Mouse (Mus musculus) right cerebral cortex, postnatal 36 days (tissue): Measurements from ENCODE around the gene Wdr59.
A peak's percentile ranks its signal among the peaks of the same experiment; 100 is the strongest.
"Not testable (repeated sequence)": the region's sequence is repeated elsewhere in the genome, so short reads cannot be mapped to it uniquely, and the experiment has no call there.

Experiments used
- DNase-seq, 2 experiments: peaks; one replicate each; pipeline ENCODE4 v3.0.0; 2022; ENCODE audit warnings: low spot score in 2 of 2, mixed read lengths in 1 of 2

Gene Wdr59

GRCm38 (mm10) chr8:111538194-111538593, 16.3 kb upstream of the Wdr59 start:
- DNase-seq: no peak

GRCm38 (mm10) chr8:111537765-111538158, 15.9 kb upstream of the Wdr59 start:
- DNase-seq: no peak

DNA sequence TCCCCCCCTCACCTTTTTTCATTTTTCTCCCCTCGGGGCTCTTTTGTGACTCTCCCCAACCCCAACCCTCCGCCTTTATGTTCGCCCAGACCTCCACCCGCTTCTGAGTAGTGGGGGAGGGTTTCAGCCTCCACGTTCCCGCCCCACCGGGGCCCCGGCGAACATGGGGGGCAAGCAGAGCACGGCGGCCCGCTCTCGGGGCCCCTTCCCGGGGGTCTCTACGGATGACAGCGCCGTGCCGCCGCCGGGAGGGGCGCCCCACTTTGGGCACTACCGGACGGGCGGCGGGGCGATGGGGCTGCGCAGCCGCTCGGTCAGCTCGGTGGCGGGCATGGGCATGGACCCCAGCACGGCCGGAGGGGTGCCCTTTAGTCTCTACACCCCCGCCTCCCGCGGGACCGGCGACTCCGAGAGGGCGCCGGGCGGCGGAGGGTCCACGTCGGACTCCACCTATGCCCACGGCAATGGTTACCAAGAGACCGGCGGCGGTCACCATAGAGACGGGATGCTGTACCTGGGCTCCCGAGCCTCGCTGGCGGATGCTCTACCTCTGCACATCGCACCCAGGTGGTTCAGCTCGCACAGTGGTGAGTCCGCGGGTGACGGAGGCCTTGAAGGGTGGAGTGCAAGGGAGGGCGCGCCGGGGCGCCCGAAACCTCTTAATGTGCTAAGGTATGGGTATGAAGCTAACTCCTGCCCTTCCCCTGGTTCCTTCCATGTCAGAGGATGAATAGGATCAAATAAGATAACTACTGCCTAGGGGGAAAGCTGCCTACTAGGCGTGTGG, 15.3 kb upstream of the Wdr59 start:
- peak; percentile 48 to 59 for DNase-seq

GRCm38 (mm10) chr8:111536031-111536977, 14.4 kb upstream of the Wdr59 start, which contains the start of gene Znrf1:
TSS of gene Znrf1 (plus strand) at chr8:111536097.
- DNase-seq: peak; percentile 34 to 46

DNA sequence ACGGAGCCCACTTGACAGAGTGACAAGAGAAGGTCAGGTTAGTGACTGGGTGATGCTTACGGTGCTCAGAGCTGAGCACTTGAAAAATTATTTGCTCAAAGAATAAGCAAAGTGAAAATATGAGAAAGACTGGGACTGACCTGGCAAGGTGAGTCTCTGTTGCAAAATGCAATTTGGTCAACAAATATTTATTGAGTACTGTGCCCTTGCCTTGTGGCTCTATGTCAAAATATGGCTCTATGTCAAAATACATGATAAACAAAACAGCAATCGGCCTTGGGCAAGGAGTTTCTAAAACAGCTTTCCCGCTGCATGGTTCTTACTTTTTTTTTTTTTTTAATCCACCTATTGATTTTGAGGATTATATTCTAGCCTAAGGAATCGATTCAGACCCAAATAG, 13.6 kb upstream of the Wdr59 start:
- no peak for DNase-seq

DNA sequence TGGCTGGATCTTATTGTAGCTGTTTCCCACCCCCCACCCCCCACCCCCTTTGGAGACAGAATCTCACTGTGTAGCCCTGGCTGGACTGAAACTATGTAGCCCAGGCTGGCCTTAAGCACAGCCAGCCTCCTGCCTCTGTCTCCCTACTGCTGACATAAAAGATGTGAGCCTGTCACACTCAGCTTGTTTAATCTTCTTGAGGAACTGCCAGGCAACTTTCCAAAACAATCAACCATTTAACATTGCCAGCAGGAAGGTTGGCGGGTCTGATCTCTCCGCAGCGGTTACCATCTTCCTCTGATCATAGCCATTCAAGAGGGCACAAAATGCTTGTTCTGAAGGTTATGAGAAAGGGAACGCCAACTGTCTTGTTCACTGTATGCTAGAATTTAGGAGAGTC, 11.6 kb upstream of the Wdr59 start:
- DNase-seq: no peak

DNA sequence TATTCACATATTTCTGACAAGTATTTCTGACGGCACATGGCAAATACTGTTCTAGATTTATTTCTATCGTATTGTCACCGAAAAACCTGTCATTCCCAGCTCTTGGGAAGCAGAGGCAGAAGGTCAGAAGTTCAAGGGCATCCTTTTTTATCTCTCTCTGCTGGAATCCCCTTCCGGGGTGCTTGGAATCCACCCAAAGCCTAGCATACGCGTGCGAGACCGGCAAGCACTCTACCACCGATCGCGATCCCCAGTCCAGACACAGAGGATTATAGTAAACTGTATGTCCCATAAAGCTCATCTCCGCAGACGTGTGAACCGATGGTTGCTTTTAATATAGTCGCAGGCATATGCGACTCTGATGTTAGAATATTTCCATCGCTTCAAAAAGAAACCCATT, 9.7 kb upstream of the Wdr59 start:
- no peak for DNase-seq

DNA sequence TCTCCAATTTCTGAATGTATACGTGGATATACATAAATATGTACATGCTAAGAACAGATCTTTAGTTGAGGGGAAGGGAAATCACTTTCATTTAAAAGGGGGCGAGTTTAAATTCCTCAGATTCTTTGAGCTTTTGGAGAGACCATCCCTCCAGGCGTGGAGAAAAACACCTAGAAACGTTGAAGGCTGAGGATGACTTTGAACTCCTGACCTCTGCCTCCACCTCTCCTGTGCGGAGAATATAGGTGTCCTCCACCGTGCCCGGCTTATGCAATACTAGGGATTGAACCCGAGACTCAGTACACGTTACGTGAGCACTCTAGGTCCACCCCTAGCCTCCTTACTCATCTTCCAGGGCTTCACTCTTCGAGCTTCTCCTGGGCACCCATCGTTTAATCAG, 9.3 kb upstream of the Wdr59 start:
- DNase-seq: no peak

DNA sequence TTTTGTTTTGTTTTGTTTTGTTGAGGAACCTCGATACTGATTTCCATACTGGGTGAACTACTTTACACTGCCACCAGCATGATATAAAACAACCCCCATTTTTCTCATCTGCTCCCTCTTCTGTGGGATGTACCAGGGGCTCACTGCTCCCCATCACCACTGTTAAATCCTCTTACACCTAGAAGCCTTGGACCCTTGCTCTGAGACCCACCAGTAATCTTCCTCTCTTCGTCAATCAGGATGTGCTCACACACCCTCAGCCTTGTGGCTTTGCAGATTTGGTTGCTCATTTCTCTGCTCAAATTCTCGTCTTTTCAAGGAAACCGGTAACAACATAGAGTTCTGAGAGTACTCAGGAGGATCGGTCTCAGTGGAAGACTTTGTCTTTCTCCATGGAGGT, 6.2 kb upstream of the Wdr59 start:
- no peak for DNase-seq

GRCm38 (mm10) chr8:111527149-111527548, 5.3 kb upstream of the Wdr59 start:
- no peak for DNase-seq

DNA sequence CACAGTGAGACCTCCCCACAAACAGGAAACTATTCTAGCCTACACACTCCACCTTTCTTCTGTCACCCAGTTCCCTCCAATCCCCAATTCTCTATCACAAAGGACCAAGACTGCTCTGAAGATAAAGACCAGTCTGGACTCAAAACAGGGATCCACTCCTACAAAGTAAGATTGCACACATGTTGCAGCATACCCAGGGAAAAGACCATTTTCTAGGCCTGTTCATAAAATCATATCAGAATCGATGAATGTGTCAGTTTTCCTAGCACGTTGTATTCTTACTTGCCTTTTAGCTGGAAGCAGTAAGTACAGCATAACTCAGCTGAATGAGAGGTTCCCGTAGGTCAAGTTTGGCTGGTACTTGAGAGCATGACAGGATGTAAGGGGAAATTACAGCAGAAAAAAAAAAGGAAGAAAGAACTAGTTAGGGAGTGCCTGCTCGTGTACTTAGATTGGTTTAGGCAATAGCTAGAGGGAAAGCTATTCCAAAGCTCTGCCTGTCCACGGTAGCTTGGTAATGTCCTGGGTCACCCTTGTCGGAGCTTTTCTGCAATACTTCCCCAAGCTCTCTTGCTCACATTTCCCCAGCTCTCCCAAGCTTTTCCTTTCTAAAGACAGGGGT, 4.6 kb upstream of the Wdr59 start:
- no peak for DNase-seq

GRCm38 (mm10) chr8:111517466-111517865, 4.4 kb downstream of the Wdr59 start:
- no peak for DNase-seq

GRCm38 (mm10) chr8:111516451-111517035, 5.3 kb downstream of the Wdr59 start:
- no peak for DNase-seq

DNA sequence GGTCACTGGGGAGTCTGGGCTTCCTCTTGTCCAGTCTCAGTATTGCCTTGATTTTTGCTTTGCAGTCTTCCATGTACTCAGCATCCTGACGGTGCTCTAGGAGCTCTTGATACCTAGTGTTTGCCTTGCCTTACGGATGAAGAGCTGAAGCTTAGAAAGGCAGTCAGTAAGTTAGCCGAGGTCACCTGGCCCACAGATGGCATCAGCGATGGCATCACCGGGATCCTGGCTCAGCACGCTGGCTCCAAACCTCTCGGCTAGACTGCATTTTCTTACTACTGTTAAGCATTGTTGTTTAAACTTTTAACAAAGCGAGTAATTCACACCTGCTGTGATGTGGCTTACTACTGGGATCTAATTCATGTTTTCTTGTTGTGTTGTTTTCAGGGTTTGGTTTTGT, 8.4 kb downstream of the Wdr59 start:
- no peak for DNase-seq

DNA sequence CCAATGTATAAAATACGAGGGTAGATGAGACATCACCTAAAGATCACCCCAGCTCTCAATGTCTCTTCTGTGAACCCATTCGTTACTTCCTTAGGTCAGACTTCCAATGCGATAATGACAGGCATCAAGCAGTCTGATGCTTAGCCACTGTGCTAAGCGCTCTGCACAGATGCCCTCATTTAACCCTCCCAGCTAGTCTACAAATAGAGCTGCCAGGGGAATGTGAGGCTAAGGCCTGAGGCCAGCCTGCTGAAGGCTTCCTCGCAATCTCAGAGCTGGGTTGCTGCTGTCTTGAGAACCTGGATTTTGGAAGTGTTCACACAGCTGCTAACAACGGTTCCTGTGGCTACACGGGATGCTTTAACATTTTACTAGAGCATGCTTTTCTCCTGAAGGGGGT, 9.0 kb downstream of the Wdr59 start:
- no peak for DNase-seq

DNA sequence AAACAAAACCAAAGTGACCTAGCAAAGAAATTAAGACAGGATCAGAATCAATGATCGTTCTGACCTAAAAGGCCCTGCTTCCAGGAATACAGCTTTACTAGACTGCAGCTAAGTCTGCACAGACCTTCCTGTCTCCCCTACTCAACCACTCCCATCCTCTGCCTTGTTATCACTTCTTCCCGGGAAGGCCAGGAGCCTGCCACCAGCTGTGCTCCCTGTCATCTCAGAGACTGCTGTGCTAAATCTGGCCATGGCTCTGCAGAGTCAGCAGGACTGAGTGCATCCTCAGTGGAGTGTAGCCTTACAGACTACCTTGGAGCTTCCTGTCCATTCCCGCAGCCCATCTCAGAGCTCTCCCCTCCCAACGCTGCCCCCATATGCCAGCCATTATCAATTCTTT, 11.5 kb downstream of the Wdr59 start:
- no peak for DNase-seq

- no peak for DNase-seq
These were observed 12.6 kb downstream of the Wdr59 start for GRCm38 (mm10) chr8:111509278-111509677.

- no peak for DNase-seq
These were observed 13.3 kb downstream of the Wdr59 start for GRCm38 (mm10) chr8:111508566-111508965.

GRCm38 (mm10) chr8:111501724-111502464, 20.0 kb downstream of the Wdr59 start:
- DNase-seq: no peak

DNA sequence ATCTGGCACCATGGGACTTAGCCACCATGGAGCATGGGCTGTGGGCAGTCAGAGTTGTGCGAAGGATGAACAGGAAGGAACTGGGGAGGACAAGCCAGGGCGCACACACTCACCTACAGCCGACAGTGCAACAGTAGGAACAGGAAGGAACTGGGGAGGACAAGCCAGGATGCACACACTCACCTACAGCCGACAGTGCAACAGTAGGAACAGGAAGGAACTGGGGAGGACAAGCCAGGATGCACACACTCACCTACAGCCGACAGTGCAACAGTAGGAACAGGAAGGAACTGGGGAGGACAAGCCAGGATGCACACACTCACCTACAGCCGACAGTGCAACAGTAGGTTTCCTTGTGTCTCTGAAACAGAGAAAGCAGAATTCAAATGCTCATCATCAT, 23.6 kb downstream of the Wdr59 start:
- not testable (repeated sequence) for DNase-seq

DNA sequence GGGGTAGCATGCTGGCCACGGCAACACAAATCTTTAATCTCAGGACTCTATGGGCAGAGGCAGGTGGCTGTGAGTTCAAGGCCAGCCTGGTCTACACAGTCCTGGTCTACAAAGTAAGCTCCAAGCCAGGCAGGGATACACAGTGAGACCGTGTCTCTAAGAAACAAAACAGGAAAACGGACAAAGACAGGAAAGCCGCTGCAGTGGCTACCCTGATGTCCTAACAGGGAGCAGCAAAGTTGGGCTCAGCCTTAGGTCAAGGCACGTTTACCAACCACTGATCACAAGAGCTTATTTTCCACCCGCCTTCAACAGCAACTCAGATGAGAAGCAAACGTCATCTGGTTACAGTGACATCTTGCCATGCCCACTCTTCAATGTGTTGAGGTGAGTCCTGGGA, 25.6 kb downstream of the Wdr59 start:
- DNase-seq: no peak
